Mouse (Mus musculus): Measurements from ENCODE around the gene Gm7361. TPM values are rescaled to one million over a fixed set of nuclear protein-coding genes. Genes with fewer than 3 reads are reported as not detected.

Gm7361 gene
- polyA plus RNA-seq, 1 experiment, result not detected

DNA sequence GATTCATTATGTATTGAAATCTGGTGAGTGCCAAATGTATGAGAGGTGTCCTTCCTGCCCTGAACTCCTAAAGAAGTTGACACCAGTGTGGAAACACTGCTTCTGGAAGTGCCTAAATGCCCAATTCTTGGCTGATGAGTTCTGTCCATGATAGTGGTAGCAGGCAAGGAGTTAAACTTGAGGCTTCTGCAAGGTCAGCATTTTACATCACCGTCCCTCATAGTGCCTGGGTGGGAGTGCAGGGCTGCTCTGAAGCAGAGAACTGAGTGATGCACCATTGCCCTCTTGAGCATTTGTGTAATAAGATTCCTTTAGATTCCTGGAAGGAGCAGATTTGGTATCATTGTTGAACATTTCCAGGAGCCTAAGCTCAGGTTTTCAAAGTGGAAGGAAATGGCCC lies 34.1 kb downstream of the Gm7361 start:
- WGBS, result 12% methylated on average over 1 of the region's 1 CpGs
- Histone ChIP-seq H3K4me3 (ENCODE audit: insufficient read depth, low read depth, low read length) (no peak overlapping the region), H3K27ac (ENCODE audit: insufficient read depth, low read depth, low read length) (no peak overlapping the region), H3K36me3 (ENCODE audit: control insufficient read depth, insufficient read depth, low read length) (no peaks in the 10 kb centered on the region), H3K4me1 (ENCODE audit: control insufficient read depth, insufficient read depth, low read length) (no peaks in the 10 kb centered on the region), H3K27me3 (replicated peaks; ENCODE audit: control insufficient read depth, insufficient read depth, low read length) (no peaks in the 10 kb centered on the region; the same call in 1 of the 2 replicates)
- no peak for DNase-seq
- TF ChIP-seq POLR2A (IDR thresholded peaks at IDR 0.05; ENCODE audit: low read depth, low read length) (no peak), CTCF (conservative IDR thresholded peaks at IDR 0.05; ENCODE audit: insufficient read depth, insufficient read length, low read depth, low read length) (no peak)

DNA sequence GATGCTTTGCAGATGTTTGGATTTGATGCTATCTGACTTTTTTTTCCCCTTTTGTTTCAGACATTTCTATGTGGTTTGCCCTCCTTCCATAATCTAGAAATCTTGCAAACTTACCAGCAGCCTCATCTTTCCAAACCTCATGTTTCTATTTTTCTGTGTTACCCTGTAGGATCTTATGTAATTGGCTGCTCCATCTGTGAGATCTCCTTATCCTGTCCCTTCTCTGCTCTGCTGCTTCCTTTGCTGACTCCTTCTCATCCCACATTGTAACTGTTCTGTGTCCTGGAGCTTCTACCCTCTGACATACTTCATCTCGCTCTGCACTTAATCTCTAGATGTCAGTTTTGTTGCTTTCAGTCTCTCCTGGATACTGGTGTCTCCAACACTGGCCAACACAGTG lies 35.8 kb downstream of the Gm7361 start:
- Histone ChIP-seq H3K36me3 (ENCODE audit: control insufficient read depth, insufficient read depth, low read length) (no peaks in the 10 kb centered on the region), H3K4me3 (ENCODE audit: insufficient read depth, low read depth, low read length) (no peak overlapping the region), H3K27ac (ENCODE audit: insufficient read depth, low read depth, low read length) (no peak overlapping the region), H3K27me3 (replicated peaks; ENCODE audit: control insufficient read depth, insufficient read depth, low read length) (no peaks in the 10 kb centered on the region; the same call in 1 of the 2 replicates), H3K4me1 (ENCODE audit: control insufficient read depth, insufficient read depth, low read length) (no peaks in the 10 kb centered on the region)
- TF ChIP-seq POLR2A (IDR thresholded peaks at IDR 0.05; ENCODE audit: low read depth, low read length) (no peak), CTCF (conservative IDR thresholded peaks at IDR 0.05; ENCODE audit: insufficient read depth, insufficient read length, low read depth, low read length) (no peak)
- no peak for DNase-seq
- WGBS, result 78% methylated on average over 1 of the region's 1 CpGs

Other genes starting within 250 kb of the Gm7361 start
- gene Gm5862, start 234.8 kb upstream of the Gm7361 start, polyA plus RNA-seq (2012; rRNA removed), result not detected in 2 replicates
- not detected in 2 replicates for gene Speer4a, start 218.1 kb upstream of the Gm7361 start, polyA plus RNA-seq (2012; rRNA removed)
- not detected in 2 replicates for gene Gm7347, start 199.1 kb upstream of the Gm7361 start, polyA plus RNA-seq (2012; rRNA removed)
- gene Gm10471, start 168.4 kb upstream of the Gm7361 start, polyA plus RNA-seq (2012; rRNA removed), result not detected in 2 replicates
- gene 5031410I06Rik, start 152.3 kb upstream of the Gm7361 start, polyA plus RNA-seq (2012; rRNA removed), result not detected in 2 replicates
- not detected in 2 replicates for gene Gm10220, start 136.3 kb upstream of the Gm7361 start, polyA plus RNA-seq (2012; rRNA removed)